Mouse (Mus musculus) kidney, postnatal 0 days (tissue): Measurements from ENCODE around the gene Tmsb15l. TPM values are rescaled to one million over a fixed set of nuclear protein-coding genes. Genes with fewer than 3 reads are reported as not detected.
"Not testable (repeated sequence)": the region's sequence is repeated elsewhere in the genome, so short reads cannot be mapped to it uniquely, and the experiment has no call there.

Experiments used
- ATAC-seq: fragments of 200-750 bp; cut with Nextera tagmentation; replicated peaks from 2 replicates; pipeline ENCODE4 v1.8.0; 2017; ENCODE audit warnings: low read depth, moderate number of reproducible peaks, moderate TSS enrichment, moderate library complexity; ENCODE audit not compliant: low FRiP score
- DNase-seq: peaks from one replicate; pipeline ENCODE4 v3.0.0-alpha.2; 2016; ENCODE audit warnings: low spot score
- H3K27ac ChIP-seq: fragments of 300-500 bp; sonication (generic); 2 replicates; pipeline ENCODE4 v1.5.1; 2014; ENCODE audit warnings: mild to moderate bottlenecking
- H3K27me3 ChIP-seq: fragments of 300-500 bp; sonication (generic); 2 replicates; pipeline ENCODE4 v1.6.1; 2014; ENCODE audit warnings: low read length, mixed read lengths; ENCODE audit not compliant: insufficient read depth
- H3K36me3 ChIP-seq: fragments of 300-500 bp; sonication (generic); 2 replicates; pipeline ENCODE4 v1.6.1; 2014; ENCODE audit warnings: low read length, mixed read lengths; ENCODE audit not compliant: insufficient read depth
- H3K4me1 ChIP-seq: fragments of 300-500 bp; sonication (generic); replicated peaks from 2 replicates; pipeline ENCODE4 v1.6.1; 2014; ENCODE audit warnings: antibody characterized with exemption, low read length, mixed read lengths; ENCODE audit not compliant: insufficient read depth
- H3K4me2 ChIP-seq: fragments of 300-500 bp; sonication (generic); 2 replicates; pipeline ENCODE4 v1.6.1; 2014; ENCODE audit warnings: mild to moderate bottlenecking, low read length, moderate library complexity, mixed read lengths
- H3K4me3 ChIP-seq: fragments of 300-500 bp; sonication (generic); replicated peaks from 2 replicates; pipeline ENCODE4 v1.5.1; 2014; ENCODE audit warnings: low read depth, low read length
- H3K9ac ChIP-seq: fragments of 300-500 bp; sonication (generic); 2 replicates; pipeline ENCODE4 v1.6.1; 2014; ENCODE audit warnings: low read depth, low read length
- H3K9me3 ChIP-seq: fragments of 300-500 bp; sonication (generic); replicated peaks from 2 replicates; pipeline ENCODE4 v1.6.1; 2016; ENCODE audit warnings: low read length, inconsistent platforms, mixed read lengths
- CTCF ChIP-seq: IDR thresholded peaks from 2 replicates; pipeline ENCODE4 v1.5.1; 2016; ENCODE audit warnings: antibody characterized with exemption, low read depth, mild to moderate bottlenecking, moderate library complexity
- WGBS: fragments of 180-500 bp; shearing (Covaris S2); extraction: QIAGEN DNeasy Blood & Tissue Kit; methylation state at CpG from one replicate; pipeline ENCODE4 v1.1.7; 2014; 5-methylcytosine and 5-hydroxymethylcytosine counted together
- polyA plus RNA-seq: library from polyadenylated mRNA; unstranded; fragments of >200 nt; fragmentation: Nextera tagmentation; extraction: Ambion mirVana; gene quantifications from 2 replicates; pipeline ENCODE4 v1.2.1, GENCODE M21; 2015

Tmsb15l gene
- polyA plus RNA-seq, 1 experiment from 2014 or later: 5.9 TPM

- no peak overlapping the region for H3K4me2 ChIP-seq
- WGBS: 26% methylated on average over 2 of the region's 2 CpGs
- H3K9me3 ChIP-seq: no peaks in the 10 kb centered on the region
- H3K27me3 ChIP-seq: no peaks in the 10 kb centered on the region
- ATAC-seq: no peak; the same call in 1 of the 2 replicates
- no peaks in the 10 kb centered on the region for H3K4me1 ChIP-seq
- TF ChIP-seq CTCF: peak; percentile 64
- H3K4me3 ChIP-seq: no peak overlapping the region
- H3K27ac ChIP-seq: no peak overlapping the region
- no peak overlapping the region for H3K9ac ChIP-seq
- peak; percentile 22 for DNase-seq
- no peaks in the 10 kb centered on the region for H3K36me3 ChIP-seq
Measured at GRCm38 (mm10) chrX:136959688-136960087, 17.0 kb downstream of the Tmsb15l start.

- H3K27me3 ChIP-seq, H3K4me1 ChIP-seq, H3K27ac ChIP-seq, H3K36me3 ChIP-seq, ATAC-seq, H3K9me3 ChIP-seq, H3K9ac ChIP-seq, DNase-seq: not testable (repeated sequence)
- Histone ChIP-seq H3K4me2 (peak overlapping the region; percentile 37), H3K4me3 (0 out of 2 replicates have a peak overlapping the region, but pooled peaks have one; percentile 24)
- WGBS: 65% methylated on average over 5 of the region's 5 CpGs
Measured at GRCm38 (mm10) chrX:136958300-136958699, 18.4 kb downstream of the Tmsb15l start.

- ATAC-seq (peak; percentile 97), DNase-seq (peak; percentile 42)
- H3K4me2 ChIP-seq: peak overlapping the region; percentile 37
- H3K4me3 ChIP-seq: peak overlapping the region; percentile 24; the same call in 1 of the 2 replicates
- not testable (repeated sequence) for H3K4me1 ChIP-seq, H3K9ac ChIP-seq, H3K27me3 ChIP-seq, H3K36me3 ChIP-seq, H3K27ac ChIP-seq, H3K9me3 ChIP-seq
- WGBS: 29% methylated on average over 13 of the region's 13 CpGs
Measured at GRCm38 (mm10) chrX:136957583-136958279, 18.9 kb downstream of the Tmsb15l start.

GRCm38 (mm10) chrX:136937985-136938384, 38.7 kb downstream of the Tmsb15l start:
- 40% methylated on average over 3 of the region's 3 CpGs for WGBS
- Histone ChIP-seq H3K27ac (no peak overlapping the region), H3K4me1 (no peaks in the 10 kb centered on the region), H3K27me3 (no peaks in the 10 kb centered on the region), H3K9me3 (no peaks in the 10 kb centered on the region), H3K9ac (no peak overlapping the region), H3K4me2 (no peak overlapping the region), H3K36me3 (no peaks in the 10 kb centered on the region), H3K4me3 (no peak overlapping the region)
- no peak for DNase-seq
- no peak for ATAC-seq
- TF ChIP-seq CTCF: no peak

GRCm38 (mm10) chrX:136927031-136927430, 49.6 kb downstream of the Tmsb15l start, which contains the start of gene H2bfm:
TSS of gene H2bfm (plus strand) at chrX:136927325.
- no peak for ATAC-seq
- Histone ChIP-seq H3K4me1 (no peaks in the 10 kb centered on the region), H3K4me3 (no peak within 1 kb of the TSS), H3K4me2 (no peak within 1 kb of the TSS), H3K36me3 (no peaks in the 10 kb centered on the region), H3K27me3 (no peaks in the 10 kb centered on the region), H3K9ac (no peak within 1 kb of the TSS), H3K27ac (no peak within 1 kb of the TSS), H3K9me3 (no peaks in the 10 kb centered on the region)
- no peak for DNase-seq
- 93% methylated on average over 14 of the region's 14 CpGs for WGBS
- TF ChIP-seq CTCF: no peak

- H3K4me3 ChIP-seq: no peak overlapping the region
Measured at GRCm38 (mm10) chrX:136925863-136926262, 50.8 kb downstream of the Tmsb15l start.

More at GRCm38 (mm10) chrX:136925863-136926262, 50.8 kb downstream of the Tmsb15l start:
- DNase-seq (no peak), ATAC-seq (no peak)
- H3K9ac ChIP-seq: no peak overlapping the region
- no peak overlapping the region for H3K27ac ChIP-seq
- no peak overlapping the region for H3K4me2 ChIP-seq
- no peaks in the 10 kb centered on the region for H3K36me3 ChIP-seq
- H3K4me1 ChIP-seq: no peaks in the 10 kb centered on the region
- no peak for TF ChIP-seq CTCF
- H3K9me3 ChIP-seq: no peaks in the 10 kb centered on the region
- H3K27me3 ChIP-seq: no peaks in the 10 kb centered on the region

Other genes with a start within 250 kb of the Tmsb15l start
- gene Morf4l2, start 233.2 kb downstream of the Tmsb15l start, polyA plus RNA-seq: 478 and 504 TPM in 2 replicates
- gene Glra4, start 196.7 kb downstream of the Tmsb15l start, polyA plus RNA-seq: not detected in 2 replicates
- gene Plp1, start 154.2 kb downstream of the Tmsb15l start, polyA plus RNA-seq: 1.6 TPM in 2 replicates
- gene Rab9b, start 108.1 kb downstream of the Tmsb15l start, polyA plus RNA-seq: 0.04 and 0.06 TPM in 2 replicates
- not detected in 2 replicates for gene H2bfm, start 49.5 kb downstream of the Tmsb15l start, polyA plus RNA-seq
- gene Tmsb15b2, start 1.4 kb downstream of the Tmsb15l start, polyA plus RNA-seq: 52.6 and 76.2 TPM in 2 replicates
- gene Tmsb15b1, start within 50 bp of the Tmsb15l start, polyA plus RNA-seq: 41.5 and 51.6 TPM in 2 replicates
- 20.5 and 22.0 TPM in 2 replicates for gene Zcchc18, start 16.3 kb upstream of the Tmsb15l start, polyA plus RNA-seq
- 9.5 and 9.9 TPM in 2 replicates for gene Slc25a53, start 61.4 kb upstream of the Tmsb15l start, polyA plus RNA-seq
- 8.4 and 9.1 TPM in 2 replicates for gene Fam199x, start 72.7 kb upstream of the Tmsb15l start, polyA plus RNA-seq
- not detected in 2 replicates for gene Esx1, start 145.2 kb upstream of the Tmsb15l start, polyA plus RNA-seq